Mouse (Mus musculus): ENCODE data around the gene Tcirg1. TPM values are rescaled to one million over a fixed set of nuclear protein-coding genes. Genes with fewer than 3 reads are reported as not detected.

Gene Tcirg1
- 3.1 and 3.9 TPM in 2 replicates for polyA plus RNA-seq (2021; fragmentation: Nextera tagmentation)
- long read RNA-seq, experiment 1, transcript Tcirg1-201 (20 exons, 2,688 nt) = major isoform, 19 of 55 reads
- long read RNA-seq, experiment 1, partial matches to known transcripts = 8 of 55 reads
- long read RNA-seq, experiment 1, other reads (novel, unspliced or antisense) = 27 of 55 reads
- long read RNA-seq, experiment 2, partial matches to known transcripts = 2 of 4 reads
- long read RNA-seq, experiment 2, other reads (novel, unspliced or antisense) = 1 of 4 reads

DNA sequence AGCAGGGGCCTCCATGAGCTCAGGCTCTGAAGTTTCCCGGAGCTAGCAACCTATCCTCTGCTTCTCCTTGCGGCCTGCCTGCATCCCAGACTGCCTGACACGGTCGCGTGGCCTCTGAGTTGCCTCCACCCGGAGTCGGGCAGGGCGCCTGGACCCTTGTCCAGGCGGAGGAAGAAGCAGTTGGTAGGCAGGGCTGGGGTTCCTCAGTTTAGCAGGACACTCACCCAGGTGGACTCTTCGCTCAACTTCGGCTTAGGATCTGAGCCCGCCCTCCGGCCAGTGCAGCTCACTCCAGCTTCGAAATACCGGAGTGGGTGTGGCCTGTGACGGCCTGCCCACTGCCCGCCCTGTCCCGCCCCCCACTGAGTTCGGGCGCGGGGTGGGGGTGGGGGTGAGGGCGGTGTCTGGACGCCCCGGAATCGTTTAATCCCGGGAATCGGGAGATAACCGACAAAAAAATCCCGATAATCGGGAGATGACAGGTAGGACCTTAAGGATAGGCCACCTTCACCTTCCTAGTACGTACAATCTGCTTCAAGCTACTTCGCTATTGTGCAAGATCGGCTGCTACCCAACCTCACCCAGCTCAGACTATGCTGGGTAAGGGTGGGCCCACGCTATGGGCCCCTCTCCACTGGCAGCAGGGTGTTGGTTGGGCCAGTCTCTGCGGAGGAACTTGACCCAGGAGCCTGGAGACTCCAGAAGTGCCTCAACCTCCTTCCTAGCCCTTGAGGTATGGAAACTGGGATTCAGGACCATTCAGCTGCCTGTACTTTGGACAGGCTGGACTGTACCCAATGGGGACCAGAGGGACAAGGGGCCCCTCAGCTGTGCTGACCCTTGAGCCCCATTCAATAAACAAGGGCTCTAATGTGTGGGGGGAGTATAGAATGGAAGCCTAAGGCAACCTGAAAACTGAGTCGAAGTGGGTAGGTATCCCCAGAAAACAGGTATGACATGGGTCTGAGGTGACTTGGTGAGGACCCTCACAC is at the start of gene Tcirg1:
TSS of gene Tcirg1 (minus strand) at position 339 of the 992 bp plus-strand sequence.

DNA sequence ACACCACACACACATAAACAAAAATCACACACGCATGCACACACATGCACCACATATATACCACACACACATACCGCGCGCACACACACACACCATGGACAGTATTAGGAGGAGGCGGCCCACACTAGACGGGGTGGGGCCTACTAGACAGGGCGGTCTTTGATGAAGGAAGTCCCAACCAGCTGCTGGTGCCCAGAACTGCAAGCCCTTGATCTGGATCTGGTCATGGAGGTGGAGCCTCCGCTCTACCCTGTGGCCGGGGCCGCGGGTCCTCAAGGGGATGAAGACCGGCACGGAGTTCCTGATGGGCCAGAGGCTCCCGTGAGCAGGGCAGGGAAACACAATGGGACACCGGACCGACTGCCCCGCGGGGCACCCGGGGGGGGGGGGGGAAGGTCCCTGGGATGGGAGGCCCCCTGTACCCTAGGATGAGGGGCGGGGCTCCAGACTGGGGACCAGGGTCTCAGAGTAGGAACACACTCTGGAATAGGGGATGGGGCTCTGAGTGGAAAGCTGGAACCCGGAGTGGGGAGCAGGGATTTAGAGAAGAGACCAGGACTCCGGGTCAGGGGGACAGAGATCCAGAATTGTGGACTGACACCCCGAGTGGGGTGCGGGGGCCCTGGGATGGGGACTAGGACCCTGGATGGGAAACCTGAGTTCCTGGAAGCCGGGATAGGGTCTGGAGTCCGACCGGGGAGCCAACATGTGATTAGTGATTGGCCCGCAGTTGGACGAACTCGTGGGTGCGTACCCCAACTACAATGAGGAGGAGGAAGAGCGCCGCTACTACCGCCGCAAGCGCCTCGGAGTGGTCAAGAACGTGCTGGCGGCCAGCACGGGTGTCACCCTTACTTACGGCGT is 28.3 kb upstream of the Tcirg1 start, which contains the start of gene Unc93b1:
TSS of gene Unc93b1 (plus strand) at position 155 of the 864 bp plus-strand sequence.

DNA sequence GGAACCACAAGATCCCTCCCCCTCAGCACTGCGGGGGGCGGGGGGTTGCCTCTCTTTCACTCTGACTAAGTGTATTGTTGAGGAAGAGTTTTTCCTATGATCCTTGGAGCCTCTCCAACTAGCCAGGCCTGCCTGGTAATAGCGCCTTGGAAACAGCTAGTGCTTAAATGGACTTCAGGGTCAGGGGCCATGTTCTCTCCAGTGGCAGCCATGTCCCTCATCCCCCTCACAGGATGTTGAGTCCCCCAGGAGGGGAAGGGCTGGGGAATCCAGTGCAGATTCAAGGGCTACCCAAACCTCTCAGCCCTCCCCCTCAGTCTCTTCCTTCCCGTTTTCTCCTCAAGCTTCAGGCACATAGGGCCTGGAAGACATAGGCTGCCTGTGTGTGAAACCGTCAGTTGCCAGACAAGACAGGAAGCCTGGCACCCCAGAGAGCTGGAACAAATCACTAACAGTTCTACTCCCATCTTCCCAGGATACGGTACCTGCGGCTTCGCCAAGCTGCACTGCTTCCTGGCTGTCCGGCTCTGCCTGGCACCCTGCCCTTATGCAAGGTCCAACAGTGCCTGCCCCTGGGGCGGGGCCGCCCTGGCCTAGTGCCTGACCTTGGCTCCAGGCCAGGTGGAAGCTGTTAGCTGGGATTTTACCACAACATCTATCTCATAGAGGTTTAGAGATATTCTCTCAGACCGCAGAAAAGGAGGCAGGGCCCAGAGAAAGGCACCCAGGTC is 22.4 kb upstream of the Tcirg1 start, which contains the start of gene Aldh3b1:
TSS of gene Aldh3b1 (minus strand) at position 598 of the 731 bp plus-strand sequence.

DNA sequence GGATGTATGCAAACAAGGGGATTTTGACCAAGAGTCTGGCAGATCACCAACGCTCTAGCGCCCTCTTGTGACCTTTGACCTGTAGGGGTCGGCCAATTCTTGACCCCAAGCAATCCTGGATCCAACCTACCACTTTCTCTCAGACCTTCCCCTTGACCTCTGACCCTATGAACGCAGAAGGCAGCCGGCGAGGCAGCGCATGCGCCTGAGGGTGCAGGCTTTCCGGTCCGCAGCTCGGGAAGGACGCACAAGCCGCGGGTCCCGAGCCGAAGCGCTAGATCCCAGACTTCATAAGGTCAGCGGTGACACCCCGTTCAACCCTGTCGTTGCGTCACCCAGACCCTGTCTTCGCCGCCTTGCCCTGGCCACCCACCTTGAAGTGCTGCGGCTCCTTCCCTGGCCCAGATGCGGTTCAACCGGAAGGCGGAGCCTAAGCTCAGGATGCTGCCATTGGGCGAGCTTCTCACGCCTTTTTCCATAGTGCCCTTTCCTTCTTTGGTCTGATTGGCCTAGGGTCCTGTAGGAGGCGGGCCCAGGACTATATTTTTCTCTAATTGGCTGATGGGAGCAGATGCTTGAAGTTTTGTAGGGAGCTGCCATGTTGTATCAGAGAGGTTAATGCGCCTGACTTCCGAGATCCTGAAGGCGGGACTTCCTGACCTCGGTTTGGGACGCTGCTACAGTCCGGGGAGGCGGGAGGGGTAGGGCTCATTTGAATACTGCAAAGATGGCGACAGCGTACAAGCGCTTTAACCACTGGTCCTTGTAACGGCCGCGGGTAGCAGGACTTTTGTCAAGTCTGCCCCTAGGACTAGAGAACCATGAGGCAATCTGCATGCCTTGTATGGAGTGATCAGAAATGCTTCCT is 5.6 kb upstream of the Tcirg1 start, which contains the start of gene Ndufs8:
TSS of gene Ndufs8 (minus strand) at position 438 of the 868 bp plus-strand sequence.

DNA sequence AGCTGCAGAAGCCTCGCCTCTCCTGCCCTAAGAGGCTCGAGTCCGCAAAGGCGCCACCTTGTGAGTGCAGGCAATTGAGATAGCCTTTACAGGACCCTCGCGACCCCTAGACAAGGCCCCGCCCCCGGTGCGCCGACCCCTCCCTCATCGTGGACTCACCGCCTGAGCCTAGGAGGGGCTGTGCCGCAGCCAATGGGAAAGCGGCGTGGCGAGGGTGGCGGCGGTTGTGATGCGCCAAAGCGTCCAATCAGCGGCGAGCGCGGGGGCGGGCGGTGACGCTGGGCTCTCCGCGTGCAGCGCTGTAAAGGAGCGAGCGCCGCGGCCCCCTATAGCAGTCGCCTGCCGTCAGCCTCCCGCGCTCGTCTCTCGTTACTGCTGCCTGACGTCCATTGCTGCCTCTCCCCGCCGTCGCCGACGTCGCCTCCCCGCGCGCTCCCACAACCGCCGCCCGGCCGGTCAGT is 55.4 kb downstream of the Tcirg1 start, which contains the start of gene Chka:
TSS of gene Chka (plus strand) at position 272 of the 461 bp plus-strand sequence.

Other genes starting within 250 kb of the Tcirg1 start
- gene Lrp5, start 220.6 kb downstream of the Tcirg1 start, polyA plus RNA-seq (2021; fragmentation: Nextera tagmentation) = 0.92 and 4.7 TPM in 2 replicates
- 21.8 and 27.5 TPM in 2 replicates for gene 1810055G02Rik, start 198.8 kb downstream of the Tcirg1 start, polyA plus RNA-seq (2021; fragmentation: Nextera tagmentation)
- 7.1 and 11.4 TPM in 2 replicates for gene Kmt5b, start 139.7 kb downstream of the Tcirg1 start, polyA plus RNA-seq (2021; fragmentation: Nextera tagmentation)
- 15.9 and 22.7 TPM in 2 replicates for gene Chka, start 55.4 kb downstream of the Tcirg1 start, polyA plus RNA-seq (2021; fragmentation: Nextera tagmentation)
- 579 and 589 TPM in 2 replicates for gene Ndufs8, start 5.6 kb upstream of the Tcirg1 start, polyA plus RNA-seq (2021; fragmentation: Nextera tagmentation)
- 6.4 and 6.9 TPM in 2 replicates for gene Aldh3b1, start 22.7 kb upstream of the Tcirg1 start, polyA plus RNA-seq (2021; fragmentation: Nextera tagmentation)
- 20.5 and 23.3 TPM in 2 replicates for gene Unc93b1, start 28.1 kb upstream of the Tcirg1 start, polyA plus RNA-seq (2021; fragmentation: Nextera tagmentation)
- gene Aldh3b3, start 51.5 kb upstream of the Tcirg1 start, polyA plus RNA-seq (2021; fragmentation: Nextera tagmentation) = 0.13 TPM in 1 of 2 replicates, not detected in the other
- gene Aldh3b2, start 65.2 kb upstream of the Tcirg1 start, polyA plus RNA-seq (2021; fragmentation: Nextera tagmentation) = 2.0 and 2.7 TPM in 2 replicates
- gene Acy3, start 79.4 kb upstream of the Tcirg1 start, polyA plus RNA-seq (2021; fragmentation: Nextera tagmentation) = 3.2 and 3.9 TPM in 2 replicates
- gene Tbx10, start 85.6 kb upstream of the Tcirg1 start, polyA plus RNA-seq (2021; fragmentation: Nextera tagmentation) = not detected in 2 replicates
- 21.4 and 23.0 TPM in 2 replicates for gene Nudt8, start 93.4 kb upstream of the Tcirg1 start, polyA plus RNA-seq (2021; fragmentation: Nextera tagmentation)
- 0.13 and 0.21 TPM in 2 replicates for gene Gm49405, start 93.5 kb upstream of the Tcirg1 start, polyA plus RNA-seq (2021; fragmentation: Nextera tagmentation)
- 2.1 and 3.3 TPM in 2 replicates for gene Doc2g, start 96.2 kb upstream of the Tcirg1 start, polyA plus RNA-seq (2021; fragmentation: Nextera tagmentation)
- 400 and 516 TPM in 2 replicates for gene Ndufv1, start 105.7 kb upstream of the Tcirg1 start, polyA plus RNA-seq (2021; fragmentation: Nextera tagmentation)
- gene Gstp1, start 130.9 kb upstream of the Tcirg1 start, polyA plus RNA-seq (2021; fragmentation: Nextera tagmentation) = 1,005 and 1,067 TPM in 2 replicates
- gene Gstp2, start 138.9 kb upstream of the Tcirg1 start, polyA plus RNA-seq (2021; fragmentation: Nextera tagmentation) = 2.2 and 7.2 TPM in 2 replicates
- gene Gstp3, start 152.4 kb upstream of the Tcirg1 start, polyA plus RNA-seq (2021; fragmentation: Nextera tagmentation) = not detected in 2 replicates
- not detected in 2 replicates for gene Cabp2, start 174.4 kb upstream of the Tcirg1 start, polyA plus RNA-seq (2021; fragmentation: Nextera tagmentation)
- gene Cdk2ap2, start 190.0 kb upstream of the Tcirg1 start, polyA plus RNA-seq (2021; fragmentation: Nextera tagmentation) = 52.6 and 68.9 TPM in 2 replicates
- gene Pitpnm1, start 192.9 kb upstream of the Tcirg1 start, polyA plus RNA-seq (2021; fragmentation: Nextera tagmentation) = 53.9 and 65.8 TPM in 2 replicates
- gene Aip, start 218.7 kb upstream of the Tcirg1 start, polyA plus RNA-seq (2021; fragmentation: Nextera tagmentation) = 168 and 240 TPM in 2 replicates
- not detected in 2 replicates for gene Gpr152, start 232.7 kb upstream of the Tcirg1 start, polyA plus RNA-seq (2021; fragmentation: Nextera tagmentation)
- 0.06 and 0.11 TPM in 2 replicates for gene Cabp4, start 236.9 kb upstream of the Tcirg1 start, polyA plus RNA-seq (2021; fragmentation: Nextera tagmentation)
- 87.0 and 103 TPM in 2 replicates for gene Coro1b, start 241.5 kb upstream of the Tcirg1 start, polyA plus RNA-seq (2021; fragmentation: Nextera tagmentation)
- 0.72 and 1.4 TPM in 2 replicates for gene Ptprcap, start 246.5 kb upstream of the Tcirg1 start, polyA plus RNA-seq (2021; fragmentation: Nextera tagmentation)